Mouse (Mus musculus) CD8-positive naive resting alpha-beta T cell, adult 2 months (primary cell): ENCODE measurements around the gene Gm49416.
A peak's percentile ranks its signal among the peaks of the same experiment; 100 is the strongest.

Experiments
- DNase-seq, 2 experiments: peaks; one replicate each; pipeline ENCODE4 v3.0.0; 2022; ENCODE audit warnings: low read depth in 2 of 2, low spot score in 2 of 2

The Gm49416 gene

GRCm38 (mm10) chr19:8920073-8920736 is 31.5 kb downstream of the Gm49416 start, which contains the start of gene B3gat3:
B3gat3 (plus strand) TSS chr19:8920374.
- peak; percentile 57 to 63 for DNase-seq

- no peak for DNase-seq
Measured at GRCm38 (mm10) chr19:8920836-8921291, 32.1 kb downstream of the Gm49416 start.

GRCm38 (mm10) chr19:8921741-8922140 is 33.0 kb downstream of the Gm49416 start:
- no peak for DNase-seq

- no peak for DNase-seq
Measured at GRCm38 (mm10) chr19:8926766-8927165, 38.0 kb downstream of the Gm49416 start.

GRCm38 (mm10) chr19:8927891-8928525 is 39.3 kb downstream of the Gm49416 start:
- DNase-seq: no peak

GRCm38 (mm10) chr19:8928689-8929223 is 40.0 kb downstream of the Gm49416 start:
- DNase-seq: peak in 1 of 2 experiments; percentile 20

- peak; percentile 77 to 83 for DNase-seq
Measured at GRCm38 (mm10) chr19:8929224-8930088, 40.7 kb downstream of the Gm49416 start, which contains the start of the genes Rom1 and Eml3. Rom1 (minus strand) TSS chr19:8929356. Eml3 (plus strand) TSS chr19:8929552.

GRCm38 (mm10) chr19:8930117-8930516 is 41.4 kb downstream of the Gm49416 start:
- no peak for DNase-seq

- no peak for DNase-seq
Measured at GRCm38 (mm10) chr19:8930771-8931170, 42.0 kb downstream of the Gm49416 start.

- no peak for DNase-seq
Measured at GRCm38 (mm10) chr19:8936736-8937135, 48.0 kb downstream of the Gm49416 start.

- DNase-seq: no peak
Measured at GRCm38 (mm10) chr19:8940526-8941133, 51.9 kb downstream of the Gm49416 start.

GRCm38 (mm10) chr19:8941136-8941514 is 52.4 kb downstream of the Gm49416 start:
- DNase-seq: no peak

GRCm38 (mm10) chr19:8941515-8942217 is 52.9 kb downstream of the Gm49416 start, which contains the start of gene Mta2:
Mta2 (plus strand) TSS chr19:8941875.
- peak; percentile 94 to 96 for DNase-seq

- no peak for DNase-seq
Measured at GRCm38 (mm10) chr19:8942276-8942964, 53.7 kb downstream of the Gm49416 start.

GRCm38 (mm10) chr19:8943047-8943446 is 54.3 kb downstream of the Gm49416 start:
- DNase-seq: no peak

GRCm38 (mm10) chr19:8944062-8944461 is 55.3 kb downstream of the Gm49416 start:
- DNase-seq: no peak

GRCm38 (mm10) chr19:8944750-8945149 is 56.0 kb downstream of the Gm49416 start:
- peak in 1 of 2 experiments; percentile 35 for DNase-seq
